Mouse (Mus musculus): ENCODE data around the gene Snx8. TPM values are rescaled to one million over a fixed set of nuclear protein-coding genes. Genes with fewer than 3 reads are reported as not detected.

The Snx8 gene
- 17.8 and 19.9 TPM in 2 replicates for polyA plus RNA-seq (2015; fragmentation: Nextera tagmentation; extraction: Ambion mirVana)

GRCm38 (mm10) chr5:140388588-140389576 lies at the start of gene Snx8:
Gene Snx8 (minus strand): TSS chr5:140389262.
- Histone ChIP-seq H3K4me3 (peak within 1 kb of the TSS; percentile 83), H3K4me1 (peaks cover 18% of the 10 kb centered on the region), H3K9ac (peak within 1 kb of the TSS; percentile 61), H3K9me3 (no peaks in the 10 kb centered on the region), H3K4me2 (peak within 1 kb of the TSS; percentile 92), H3K27me3 (no peaks in the 10 kb centered on the region), H3K36me3 (no peaks in the 10 kb centered on the region), H3K27ac (no peak within 1 kb of the TSS)
- under 1% methylated on average over 60 of the region's 63 CpGs for WGBS
- peak; percentile 94 for ATAC-seq (ENCODE audit: borderline replicate concordance, extremely low read depth, low FRiP score, low TSS enrichment)

- no peak overlapping the region for H3K4me2 ChIP-seq
- ATAC-seq (ENCODE audit: borderline replicate concordance, extremely low read depth, low FRiP score, low TSS enrichment), result peak; percentile 36; the same call in 1 of the 2 replicates
- peaks cover 12% of the 10 kb centered on the region for H3K4me1 ChIP-seq
- H3K9me3 ChIP-seq, result no peaks in the 10 kb centered on the region
- peaks cover 48% of the 10 kb centered on the region for H3K36me3 ChIP-seq
- no peaks in the 10 kb centered on the region for H3K27me3 ChIP-seq
- 82% methylated on average over 17 of the region's 17 CpGs for WGBS
- H3K27ac ChIP-seq, result no peak overlapping the region
- H3K9ac ChIP-seq, result no peak overlapping the region
- H3K4me3 ChIP-seq, result no peak overlapping the region
Observed at GRCm38 (mm10) chr5:140425016-140425783, 36.1 kb upstream of the Snx8 start.

- H3K9ac ChIP-seq, result peak overlapping the region; percentile 89
- no peaks in the 10 kb centered on the region for H3K9me3 ChIP-seq
- H3K36me3 ChIP-seq, result peaks cover 8% of the 10 kb centered on the region
- H3K27ac ChIP-seq, result no peak overlapping the region
- WGBS, result 51% methylated on average over 4 of the region's 4 CpGs
- H3K4me3 ChIP-seq, result peak overlapping the region; percentile 90
- peaks cover 13% of the 10 kb centered on the region for H3K4me1 ChIP-seq
- H3K27me3 ChIP-seq, result no peaks in the 10 kb centered on the region
- no peak for ATAC-seq (ENCODE audit: borderline replicate concordance, extremely low read depth, low FRiP score, low TSS enrichment)
- peak overlapping the region; percentile 78 for H3K4me2 ChIP-seq
Observed at GRCm38 (mm10) chr5:140420616-140421015, 31.6 kb upstream of the Snx8 start.

- Histone ChIP-seq H3K4me2 (peak overlapping the region; percentile 78), H3K4me1 (peaks cover 13% of the 10 kb centered on the region), H3K27me3 (no peaks in the 10 kb centered on the region), H3K9ac (peak overlapping the region; percentile 89), H3K27ac (peak overlapping the region; percentile 96), H3K4me3 (peak overlapping the region; percentile 90), H3K36me3 (peaks cover 8% of the 10 kb centered on the region), H3K9me3 (no peaks in the 10 kb centered on the region)
- under 1% methylated on average over 62 of the region's 62 CpGs for WGBS
- ATAC-seq (ENCODE audit: borderline replicate concordance, extremely low read depth, low FRiP score, low TSS enrichment), result peak; percentile 40; the same call in 1 of the 2 replicates
Observed at GRCm38 (mm10) chr5:140419442-140420080, 30.5 kb upstream of the Snx8 start.

- under 1% methylated on average over 65 of the region's 65 CpGs for WGBS
Observed at GRCm38 (mm10) chr5:140418489-140419441, 29.7 kb upstream of the Snx8 start, which contains the start of gene Eif3b. Gene Eif3b (plus strand): TSS chr5:140419328.

GRCm38 (mm10) chr5:140418106-140418488 lies 29.0 kb upstream of the Snx8 start:
- no peaks in the 10 kb centered on the region for H3K9me3 ChIP-seq
- peaks cover 8% of the 10 kb centered on the region for H3K36me3 ChIP-seq
- H3K27me3 ChIP-seq, result no peaks in the 10 kb centered on the region
- 0 out of 2 replicates have a peak, but pooled peaks have one; percentile 19 for ATAC-seq (ENCODE audit: borderline replicate concordance, extremely low read depth, low FRiP score, low TSS enrichment)
- peaks cover 13% of the 10 kb centered on the region for H3K4me1 ChIP-seq
- peak overlapping the region; percentile 78 for H3K4me2 ChIP-seq
- H3K27ac ChIP-seq, result peak overlapping the region; percentile 96
- WGBS, result under 1% methylated on average over 12 of the region's 12 CpGs
- peak overlapping the region; percentile 90 for H3K4me3 ChIP-seq
- H3K9ac ChIP-seq, result peak overlapping the region; percentile 89

More at GRCm38 (mm10) chr5:140418489-140419441, 29.7 kb upstream of the Snx8 start, which contains the start of gene Eif3b:
- H3K4me2 ChIP-seq, result peak within 1 kb of the TSS; percentile 78
- H3K27me3 ChIP-seq, result no peaks in the 10 kb centered on the region
- peaks cover 8% of the 10 kb centered on the region for H3K36me3 ChIP-seq
- peaks cover 13% of the 10 kb centered on the region for H3K4me1 ChIP-seq
- no peaks in the 10 kb centered on the region for H3K9me3 ChIP-seq
- ATAC-seq (ENCODE audit: borderline replicate concordance, extremely low read depth, low FRiP score, low TSS enrichment), result peak; percentile 90
- H3K9ac ChIP-seq, result peak within 1 kb of the TSS; percentile 89
- peak within 1 kb of the TSS; percentile 96 for H3K27ac ChIP-seq
- H3K4me3 ChIP-seq, result peak within 1 kb of the TSS; percentile 90

GRCm38 (mm10) chr5:140414647-140415046 lies 25.6 kb upstream of the Snx8 start:
- no peak overlapping the region for H3K9ac ChIP-seq
- H3K27ac ChIP-seq, result no peak overlapping the region
- H3K27me3 ChIP-seq, result no peaks in the 10 kb centered on the region
- 56% methylated on average over 4 of the region's 4 CpGs for WGBS
- H3K36me3 ChIP-seq, result no peaks in the 10 kb centered on the region
- H3K4me1 ChIP-seq, result no peaks in the 10 kb centered on the region
- no peak for ATAC-seq (ENCODE audit: borderline replicate concordance, extremely low read depth, low FRiP score, low TSS enrichment)
- H3K4me3 ChIP-seq, result no peak overlapping the region
- no peak overlapping the region for H3K4me2 ChIP-seq
- H3K9me3 ChIP-seq, result no peaks in the 10 kb centered on the region

GRCm38 (mm10) chr5:140411339-140411738 lies 22.3 kb upstream of the Snx8 start:
- Histone ChIP-seq H3K4me1 (no peaks in the 10 kb centered on the region), H3K27me3 (no peaks in the 10 kb centered on the region), H3K9me3 (no peaks in the 10 kb centered on the region), H3K4me2 (no peak overlapping the region), H3K9ac (no peak overlapping the region), H3K36me3 (no peaks in the 10 kb centered on the region), H3K4me3 (no peak overlapping the region), H3K27ac (no peak overlapping the region)
- no peak for ATAC-seq (ENCODE audit: borderline replicate concordance, extremely low read depth, low FRiP score, low TSS enrichment)
- 31% methylated on average over 8 of the region's 8 CpGs for WGBS

- Histone ChIP-seq H3K4me1 (no peaks in the 10 kb centered on the region), H3K9me3 (no peaks in the 10 kb centered on the region), H3K9ac (no peak overlapping the region), H3K36me3 (no peaks in the 10 kb centered on the region), H3K27me3 (no peaks in the 10 kb centered on the region), H3K27ac (no peak overlapping the region), H3K4me2 (no peak overlapping the region), H3K4me3 (no peak overlapping the region)
- ATAC-seq (ENCODE audit: borderline replicate concordance, extremely low read depth, low FRiP score, low TSS enrichment), result no peak
Observed at GRCm38 (mm10) chr5:140408801-140409200, 19.7 kb upstream of the Snx8 start.

- no peak overlapping the region for H3K9ac ChIP-seq
- H3K4me2 ChIP-seq, result no peak overlapping the region
- H3K9me3 ChIP-seq, result no peaks in the 10 kb centered on the region
- WGBS, result 67% methylated on average over 6 of the region's 6 CpGs
- no peak overlapping the region for H3K27ac ChIP-seq
- H3K4me1 ChIP-seq, result no peaks in the 10 kb centered on the region
- H3K27me3 ChIP-seq, result no peaks in the 10 kb centered on the region
- ATAC-seq (ENCODE audit: borderline replicate concordance, extremely low read depth, low FRiP score, low TSS enrichment), result no peak
- H3K36me3 ChIP-seq, result no peaks in the 10 kb centered on the region
- H3K4me3 ChIP-seq, result no peak overlapping the region
Observed at GRCm38 (mm10) chr5:140406666-140407065, 17.6 kb upstream of the Snx8 start.

Data from lung, embryonic 15.5 days (tissue).